Mouse (Mus musculus) embryonic facial prominence, embryonic 15.5 days (tissue): ENCODE results near the gene Trat1. TPM values are rescaled to one million over a fixed set of nuclear protein-coding genes. Genes with fewer than 3 reads are reported as not detected.

Experiments used
- ATAC-seq: fragments of 200-750 bp; cut with Nextera tagmentation; 2 replicates; pipeline ENCODE4 v1.8.0; 2017; ENCODE audit warnings: low read depth, moderate TSS enrichment; ENCODE audit not compliant: insufficient number of reproducible peaks, low FRiP score, low TSS enrichment
- H3K27ac ChIP-seq: fragments of 300-500 bp; sonication (generic); replicated peaks from 2 replicates; pipeline ENCODE4 v1.5.1; 2015; ENCODE audit warnings: mild to moderate bottlenecking, inconsistent platforms
- H3K27me3 ChIP-seq: fragments of 300-500 bp; sonication (generic); 2 replicates; pipeline ENCODE4 v1.6.1; 2015; ENCODE audit warnings: inconsistent platforms
- H3K36me3 ChIP-seq: fragments of 300-500 bp; sonication (generic); 2 replicates; pipeline ENCODE4 v1.6.1; 2015; ENCODE audit warnings: mild to moderate bottlenecking, inconsistent platforms
- H3K4me1 ChIP-seq: fragments of 300-500 bp; sonication (generic); 2 replicates; pipeline ENCODE4 v1.6.1; 2015; ENCODE audit warnings: inconsistent platforms
- H3K4me2 ChIP-seq: fragments of 300-500 bp; sonication (generic); replicated peaks from 2 replicates; pipeline ENCODE4 v1.6.1; 2015; ENCODE audit warnings: mild to moderate bottlenecking, inconsistent platforms
- H3K4me3 ChIP-seq: fragments of 300-500 bp; sonication (generic); replicated peaks from 2 replicates; pipeline ENCODE4 v1.5.1; 2015; ENCODE audit warnings: mild to moderate bottlenecking, inconsistent platforms
- H3K9ac ChIP-seq: fragments of 300-500 bp; sonication (generic); 2 replicates; pipeline ENCODE4 v1.6.1; 2015; ENCODE audit warnings: inconsistent platforms
- H3K9me3 ChIP-seq: fragments of 300-500 bp; sonication (generic); replicated peaks from 2 replicates; pipeline ENCODE4 v1.6.1; 2016; ENCODE audit warnings: inconsistent platforms
- WGBS: fragments of 180-500 bp; shearing (Covaris S2); methylation state at CpG from one replicate; pipeline ENCODE4 v1.1.7; 2015; 5-methylcytosine and 5-hydroxymethylcytosine counted together
- polyA plus RNA-seq: library from polyadenylated mRNA; unstranded; fragments of >200 nt; fragmentation: Nextera tagmentation; extraction: Ambion mirVana; gene quantifications from 2 replicates; pipeline ENCODE4 v1.2.1, GENCODE M21; 2015

The Trat1 gene
- polyA plus RNA-seq, 1 experiment from 2014 or later = not detected

DNA sequence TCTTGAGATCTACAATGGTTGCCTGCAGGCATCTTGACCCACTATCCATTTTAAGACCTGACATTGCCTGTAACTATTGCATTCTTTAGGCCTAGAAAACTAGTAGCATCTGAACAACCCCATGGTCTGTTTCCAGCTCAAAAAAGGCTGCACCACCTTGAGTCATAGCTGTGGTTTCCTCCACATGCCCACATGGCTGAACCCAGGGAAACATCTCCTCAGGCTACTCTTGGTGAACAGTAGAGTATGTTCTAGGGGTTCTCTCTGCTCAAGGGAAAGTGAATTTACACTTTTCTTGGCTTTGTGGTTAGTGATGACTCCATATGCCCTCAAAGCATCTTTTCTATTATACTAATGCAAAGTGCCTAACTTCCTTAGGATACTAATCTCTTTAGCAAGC, 55.5 kb downstream of the Trat1 start:
- no peak overlapping the region for H3K4me2 ChIP-seq
- H3K9ac ChIP-seq = no peak overlapping the region

GRCm38 (mm10) chr16:48701896-48702295, 69.9 kb downstream of the Trat1 start:
- Histone ChIP-seq H3K27ac (no peak overlapping the region), H3K9me3 (no peaks in the 10 kb centered on the region), H3K36me3 (no peaks in the 10 kb centered on the region), H3K4me2 (no peak overlapping the region), H3K9ac (no peak overlapping the region), H3K4me3 (no peak overlapping the region), H3K27me3 (no peaks in the 10 kb centered on the region), H3K4me1 (no peaks in the 10 kb centered on the region)
- WGBS = 87% methylated on average over 3 of the region's 3 CpGs
- no peak for ATAC-seq

More for the DNA sequence above, 55.5 kb downstream of the Trat1 start:
- H3K36me3 ChIP-seq = no peaks in the 10 kb centered on the region
- no peak for ATAC-seq
- H3K27ac ChIP-seq = no peak overlapping the region
- no peaks in the 10 kb centered on the region for H3K9me3 ChIP-seq
- H3K4me1 ChIP-seq = no peaks in the 10 kb centered on the region
- H3K27me3 ChIP-seq = no peaks in the 10 kb centered on the region
- H3K4me3 ChIP-seq = no peak overlapping the region

Other genes starting within 250 kb of the Trat1 start
- not detected in 2 replicates for gene Retnlb, start 44.8 kb upstream of the Trat1 start, polyA plus RNA-seq
- not detected in 2 replicates for gene Retnla, start 70.5 kb upstream of the Trat1 start, polyA plus RNA-seq
- 0.92 and 1.8 TPM in 2 replicates for gene Retnlg, start 100.6 kb upstream of the Trat1 start, polyA plus RNA-seq
- gene Dzip3, start 222.1 kb upstream of the Trat1 start, polyA plus RNA-seq = 28.1 and 28.3 TPM in 2 replicates
- 20.8 and 22.4 TPM in 2 replicates for gene Cip2a, start 222.2 kb upstream of the Trat1 start, polyA plus RNA-seq